Mouse (Mus musculus): ENCODE measurements at regions not wholly inside any gene's neighbourhood (a gene's known extent, or its start where the extent isn't known, plus 50 kb on each side); places are given as distances from the start of the nearest gene placed in this dataset.
"Not testable (repeated sequence)": the region's sequence is repeated elsewhere in the genome, so short reads cannot be mapped to it uniquely, and the experiment has no call there.

GRCm38 (mm10) chr11:16649599-16649998 lies 102.4 kb upstream of the Egfr start:
- DNase-seq, result no peak

GRCm38 (mm10) chr11:16663806-16664205 lies 88.2 kb upstream of the Egfr start:
- no peak for DNase-seq

GRCm38 (mm10) chr11:16669453-16670251 lies 82.4 kb upstream of the Egfr start:
- DNase-seq, result no peak

- no peak for DNase-seq
Observed at GRCm38 (mm10) chr11:16670282-16670681, 81.7 kb upstream of the Egfr start.

GRCm38 (mm10) chr11:16675951-16676350 lies 76.1 kb upstream of the Egfr start:
- not testable (repeated sequence) for DNase-seq

GRCm38 (mm10) chr11:16683538-16683937 lies 68.5 kb upstream of the Egfr start:
- DNase-seq, result no peak

GRCm38 (mm10) chr11:16695596-16695995 lies 56.4 kb upstream of the Egfr start:
- no peak for DNase-seq

GRCm38 (mm10) chr11:16696787-16697186 lies 55.2 kb upstream of the Egfr start:
- no peak for DNase-seq

GRCm38 (mm10) chr11:16701826-16702225 lies 50.2 kb upstream of the Egfr start:
- no peak for DNase-seq

Data from cerebellum, postnatal 36 days (tissue).